Mouse (Mus musculus): ENCODE data around the gene Prrc2b.

DNA sequence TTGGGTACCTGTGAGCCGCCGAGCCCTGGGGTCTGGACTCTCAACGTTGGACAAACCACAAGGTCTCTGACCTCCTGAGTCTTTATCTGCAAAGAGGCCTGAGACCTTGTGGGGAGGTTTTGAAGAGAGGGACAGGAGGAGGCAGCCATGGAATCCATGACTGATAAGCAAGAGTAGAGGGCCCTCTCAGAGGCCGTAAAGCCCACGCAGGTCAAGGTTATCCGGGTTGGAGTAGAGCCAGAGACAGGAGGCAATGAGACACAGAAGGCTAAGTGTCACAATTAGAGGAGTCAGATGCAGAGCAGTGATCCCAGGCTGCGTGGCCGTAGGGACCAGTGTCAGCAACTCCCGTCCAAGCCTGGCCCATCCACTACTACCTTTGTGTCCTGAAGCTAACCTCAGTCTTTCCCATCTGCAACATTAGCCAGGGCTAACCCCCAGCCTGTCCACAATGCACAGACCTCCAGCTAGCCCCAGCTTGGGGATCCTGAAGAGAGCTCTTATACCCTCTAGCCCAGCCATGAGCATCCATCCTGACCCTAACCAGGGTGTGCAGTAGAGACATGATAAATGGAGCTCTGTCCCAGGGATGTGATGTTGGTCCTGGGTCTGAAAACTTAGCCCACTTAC, 19.6 kb upstream of the Prrc2b start:
- no peak for TF ChIP-seq CTCF (IDR thresholded peaks at IDR 0.05; ENCODE audit: low read depth)
- no peak for TF ChIP-seq EP300 (IDR thresholded peaks at IDR 0.05; ENCODE audit: low read depth)
